Mouse (Mus musculus) intestine, postnatal 0 days (tissue): ENCODE measurements around the gene Ctxn1. TPM values are rescaled to one million over a fixed set of nuclear protein-coding genes. Genes with fewer than 3 reads are reported as not detected.

Experiments used
- ATAC-seq: fragments of 200-750 bp; cut with Nextera tagmentation; 2 replicates; pipeline ENCODE4 v1.8.0; 2017; ENCODE audit warnings: mild to moderate bottlenecking, moderate TSS enrichment, moderate library complexity
- H3K27ac ChIP-seq: fragments of 300-500 bp; sonication (generic); 2 replicates; pipeline ENCODE4 v1.5.1; 2014; ENCODE audit warnings: mild to moderate bottlenecking, low read depth, low read length, moderate library complexity
- H3K27me3 ChIP-seq: fragments of 300-500 bp; sonication (generic); replicated peaks from 2 replicates; pipeline ENCODE4 v1.6.1; 2014; ENCODE audit warnings: low read length, mixed read lengths; ENCODE audit not compliant: control insufficient read depth, insufficient read depth
- H3K36me3 ChIP-seq: fragments of 300-500 bp; sonication (generic); 2 replicates; pipeline ENCODE4 v1.6.1; 2014; ENCODE audit warnings: mild to moderate bottlenecking, moderate library complexity; ENCODE audit not compliant: control insufficient read depth, insufficient read depth
- H3K4me1 ChIP-seq: fragments of 300-500 bp; sonication (generic); replicated peaks from 2 replicates; pipeline ENCODE4 v1.6.1; 2014; ENCODE audit warnings: antibody characterized with exemption, low read length, mixed read lengths; ENCODE audit not compliant: control insufficient read depth, insufficient read depth
- H3K4me2 ChIP-seq: fragments of 300-500 bp; sonication (generic); replicated peaks from 2 replicates; pipeline ENCODE4 v1.6.1; 2014; ENCODE audit warnings: low read depth, mild to moderate bottlenecking, moderate library complexity
- H3K4me3 ChIP-seq: fragments of 300-500 bp; sonication (generic); 2 replicates; pipeline ENCODE4 v1.5.1; 2014; ENCODE audit warnings: low read depth, low read length
- H3K9ac ChIP-seq: fragments of 300-500 bp; sonication (generic); 2 replicates; pipeline ENCODE4 v1.6.1; 2014; ENCODE audit warnings: mild to moderate bottlenecking, low read depth, low read length
- H3K9me3 ChIP-seq: fragments of 300-500 bp; sonication (generic); 2 replicates; pipeline ENCODE4 v1.6.1; 2016; ENCODE audit warnings: mixed run types; ENCODE audit not compliant: control insufficient read depth
- CTCF ChIP-seq: sonication (generic); IDR thresholded peaks from 2 replicates; pipeline ENCODE4 v1.5.1; 2016; ENCODE audit warnings: low read depth, mild to moderate bottlenecking, control low read depth, antibody characterized with exemption, moderate library complexity
- WGBS: fragments of 180-500 bp; shearing (Covaris S2); extraction: QIAGEN DNeasy Blood & Tissue Kit; methylation state at CpG from one replicate; pipeline ENCODE4 v1.1.7; 2014; 5-methylcytosine and 5-hydroxymethylcytosine counted together
- polyA plus RNA-seq: library from polyadenylated mRNA; unstranded; fragments of >200 nt; fragmentation: Nextera tagmentation; extraction: Ambion mirVana; gene quantifications from 2 replicates; pipeline ENCODE4 v1.2.1, GENCODE M21; 2015

Ctxn1 gene
- polyA plus RNA-seq, 1 experiment from 2014 or later: 29.4 TPM

DNA sequence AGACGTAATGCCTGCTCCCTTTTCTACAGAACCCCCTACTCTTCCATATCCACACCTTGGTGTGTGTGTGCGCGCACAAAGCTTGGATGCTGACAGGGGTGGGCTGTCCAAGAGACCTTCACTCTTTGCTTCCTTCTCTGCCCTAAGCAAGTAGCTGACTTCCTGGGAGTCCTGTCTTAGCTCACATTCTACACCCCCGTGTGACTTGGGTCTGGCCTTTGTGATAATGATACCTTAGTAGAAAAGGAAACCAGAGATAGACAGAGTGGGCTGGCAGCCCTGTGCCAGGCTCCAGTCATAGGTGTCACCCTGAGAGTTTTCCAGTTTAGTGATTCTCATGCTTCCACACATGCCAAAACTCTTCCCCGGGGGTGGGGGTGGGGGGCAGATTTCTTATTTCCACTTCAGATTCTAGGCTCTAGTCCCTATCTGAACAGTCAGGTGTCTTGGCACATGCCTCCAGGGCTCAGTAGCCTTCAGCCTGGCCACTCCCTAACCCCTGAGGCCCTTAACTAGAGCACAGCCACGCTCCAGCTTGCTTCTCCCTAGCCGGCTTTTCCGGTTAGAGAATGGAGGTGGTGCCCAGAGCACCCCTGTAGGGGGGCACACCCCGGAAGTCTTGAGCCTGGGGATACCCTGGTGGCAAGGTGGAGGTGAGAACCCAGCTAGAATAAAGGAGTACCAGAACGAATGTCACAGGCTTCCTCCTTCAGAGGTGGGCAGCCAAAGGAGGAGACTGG lies 28.3 kb downstream of the Ctxn1 start:
- Histone ChIP-seq H3K4me3 (no peak overlapping the region), H3K4me1 (no peaks in the 10 kb centered on the region; the same call in 1 of the 2 replicates), H3K9ac (no peak overlapping the region), H3K9me3 (no peaks in the 10 kb centered on the region), H3K4me2 (no peak overlapping the region), H3K36me3 (no peaks in the 10 kb centered on the region), H3K27ac (peak overlapping the region; percentile 47; the same call in 1 of the 2 replicates), H3K27me3 (no peaks in the 10 kb centered on the region)
- ATAC-seq: peak; percentile 80
- no peak for TF ChIP-seq CTCF
- 39% methylated on average over 10 of the region's 10 CpGs for WGBS

DNA sequence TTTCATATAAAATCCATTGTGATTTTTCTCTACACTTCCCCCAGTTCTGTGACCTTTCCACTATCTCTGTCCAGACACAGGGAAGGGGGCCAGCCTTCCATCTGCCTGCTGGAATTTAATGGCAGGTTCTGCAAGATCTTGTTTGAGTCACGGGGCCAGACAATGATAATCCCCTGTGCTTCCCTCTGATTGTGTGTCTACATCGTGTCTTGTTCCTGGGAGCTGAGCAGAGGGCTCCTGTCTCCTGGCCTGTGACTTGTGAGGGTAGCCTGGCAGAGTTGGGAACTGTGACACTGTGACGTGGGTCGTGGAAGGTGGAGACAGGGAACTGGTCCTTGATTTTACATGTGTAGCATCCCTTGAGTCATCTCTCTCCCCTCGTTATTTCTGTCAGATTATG lies 29.3 kb downstream of the Ctxn1 start:
- no peak overlapping the region for H3K4me2 ChIP-seq
- H3K36me3 ChIP-seq: no peaks in the 10 kb centered on the region
- no peak for ATAC-seq
- H3K4me3 ChIP-seq: no peak overlapping the region
- H3K9ac ChIP-seq: no peak overlapping the region
- 69% methylated on average over 5 of the region's 5 CpGs for WGBS
- H3K4me1 ChIP-seq: no peaks in the 10 kb centered on the region; the same call in 1 of the 2 replicates
- no peak overlapping the region for H3K27ac ChIP-seq
- no peaks in the 10 kb centered on the region for H3K9me3 ChIP-seq
- TF ChIP-seq CTCF: no peak
- no peaks in the 10 kb centered on the region for H3K27me3 ChIP-seq

DNA sequence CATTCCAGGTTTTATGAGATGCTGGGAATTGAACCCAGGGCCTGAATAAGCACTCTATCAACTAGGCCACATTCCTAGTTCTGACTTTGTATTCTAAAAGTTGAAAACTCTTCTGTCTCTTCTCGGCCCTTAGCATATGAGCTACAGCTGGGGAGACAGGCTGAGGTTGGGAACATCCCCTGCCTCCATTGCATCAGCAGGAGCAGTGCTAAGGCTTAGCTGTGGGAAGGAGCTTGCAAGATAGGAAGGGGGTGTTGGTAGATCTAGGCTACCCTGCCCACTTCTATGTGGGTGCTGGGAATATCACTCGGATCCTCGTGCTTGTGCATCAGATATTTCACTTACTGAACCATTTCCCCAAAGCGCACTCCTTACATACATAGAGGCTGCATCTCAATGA lies 31.2 kb downstream of the Ctxn1 start:
- no peak for TF ChIP-seq CTCF
- Histone ChIP-seq H3K4me3 (no peak overlapping the region), H3K9ac (no peak overlapping the region), H3K4me2 (no peak overlapping the region), H3K4me1 (no peaks in the 10 kb centered on the region; the same call in 1 of the 2 replicates), H3K36me3 (no peaks in the 10 kb centered on the region), H3K9me3 (no peaks in the 10 kb centered on the region), H3K27me3 (no peaks in the 10 kb centered on the region), H3K27ac (no peak overlapping the region)
- ATAC-seq: no peak
- 94% methylated on average over 4 of the region's 4 CpGs for WGBS

DNA sequence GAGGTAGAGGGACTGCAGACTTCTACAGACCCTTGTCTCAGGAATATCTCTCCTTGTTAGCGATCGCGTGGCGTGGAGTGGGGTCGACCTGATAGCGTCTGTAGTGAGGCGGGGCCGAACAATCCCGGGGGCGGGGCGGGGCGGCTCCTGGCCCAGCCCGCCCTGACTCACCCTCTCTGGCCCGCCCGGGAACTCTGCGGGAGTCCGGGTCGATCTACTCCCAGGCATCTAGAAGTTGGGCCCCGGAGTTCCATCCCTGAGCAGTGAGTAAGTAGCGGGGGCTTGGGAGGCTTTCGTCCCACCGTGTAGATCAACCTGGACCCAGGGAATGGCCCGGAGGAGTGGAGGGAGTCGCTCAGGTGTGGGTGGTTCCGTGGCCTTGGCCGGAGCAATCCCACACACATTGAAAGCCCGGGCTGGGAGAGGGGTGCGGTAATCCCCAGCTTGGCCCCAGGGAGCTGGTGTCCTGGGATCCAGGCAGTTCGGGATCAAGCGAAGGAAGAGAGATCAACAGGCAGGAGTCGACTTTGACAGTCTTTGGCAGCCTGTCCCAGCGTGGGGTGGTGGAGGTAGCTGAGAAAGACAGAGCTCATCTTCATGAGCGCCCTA lies 32.2 kb downstream of the Ctxn1 start, which contains the start of gene Lrrc8e:
Gene Lrrc8e (plus strand): TSS at position 89 of the 609 bp plus-strand sequence.
- no peak within 1 kb of the TSS for H3K27ac ChIP-seq
- H3K4me2 ChIP-seq: peak within 1 kb of the TSS; percentile 77
- H3K27me3 ChIP-seq: no peaks in the 10 kb centered on the region
- ATAC-seq: peak; percentile 69
- no peaks in the 10 kb centered on the region; the same call in 1 of the 2 replicates for H3K4me1 ChIP-seq
- H3K9me3 ChIP-seq: no peaks in the 10 kb centered on the region
- 6% methylated on average over 33 of the region's 33 CpGs for WGBS
- no peak for TF ChIP-seq CTCF
- no peaks in the 10 kb centered on the region for H3K36me3 ChIP-seq
- H3K9ac ChIP-seq: 0 out of 2 replicates have a peak within 1 kb of the TSS, but pooled peaks have one; percentile 34
- H3K4me3 ChIP-seq: peak within 1 kb of the TSS; percentile 33

DNA sequence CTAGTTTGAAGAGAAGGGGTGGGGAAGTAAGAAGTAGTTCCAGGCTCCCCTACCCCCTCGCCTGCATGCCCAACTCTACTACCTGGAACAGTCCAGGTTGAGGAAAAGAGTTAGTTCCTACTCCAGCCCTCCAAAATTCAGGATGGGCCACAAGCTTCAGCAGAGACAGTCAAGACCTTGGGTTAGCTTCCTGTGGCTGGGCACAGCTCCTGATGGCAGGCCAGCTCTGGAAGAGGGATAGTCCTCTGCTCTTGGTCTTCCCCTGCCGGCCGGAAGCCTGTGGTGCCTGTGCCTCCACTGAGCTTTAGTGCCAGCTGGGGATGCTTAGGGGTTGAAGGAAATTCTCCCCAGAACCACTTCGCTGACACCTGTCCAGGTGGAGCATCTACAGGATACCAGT lies 32.8 kb downstream of the Ctxn1 start:
- TF ChIP-seq CTCF: peak; percentile 39; the same call in 1 of the 2 replicates
- H3K4me1 ChIP-seq: no peaks in the 10 kb centered on the region; the same call in 1 of the 2 replicates
- H3K27ac ChIP-seq: no peak overlapping the region
- WGBS: 36% methylated on average over 4 of the region's 4 CpGs
- 0 out of 2 replicates have a peak, but pooled peaks have one; percentile 4 for ATAC-seq
- H3K9ac ChIP-seq: no peak overlapping the region
- no peaks in the 10 kb centered on the region for H3K9me3 ChIP-seq
- H3K27me3 ChIP-seq: no peaks in the 10 kb centered on the region
- H3K4me3 ChIP-seq: peak overlapping the region; percentile 33
- peak overlapping the region; percentile 77 for H3K4me2 ChIP-seq
- H3K36me3 ChIP-seq: no peaks in the 10 kb centered on the region

DNA sequence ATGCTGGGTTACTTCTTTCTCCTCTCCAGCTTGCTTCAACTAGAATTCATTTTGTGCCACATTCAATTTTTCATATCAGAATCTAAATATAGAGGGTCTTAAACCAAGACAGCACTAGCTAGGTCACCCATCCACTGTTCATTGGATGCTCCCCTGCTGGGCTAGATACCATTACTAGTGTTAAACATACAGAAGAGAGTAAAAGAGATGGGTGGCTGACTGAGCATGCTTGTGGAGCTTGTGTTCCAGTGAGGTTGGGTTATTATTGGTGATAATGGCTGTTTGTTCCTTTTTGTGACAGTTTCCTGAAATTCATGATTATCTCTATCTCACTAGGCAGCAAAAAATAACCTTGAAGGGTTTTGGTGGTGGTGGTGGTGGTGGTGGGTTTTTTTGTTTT lies 37.0 kb downstream of the Ctxn1 start:
- no peak for ATAC-seq
- Histone ChIP-seq H3K27me3 (peaks cover 13% of the 10 kb centered on the region; the same call in 1 of the 2 replicates), H3K4me3 (no peak overlapping the region), H3K9me3 (no peaks in the 10 kb centered on the region), H3K36me3 (no peaks in the 10 kb centered on the region), H3K4me1 (peaks cover 1% of the 10 kb centered on the region; the same call in 1 of the 2 replicates), H3K27ac (no peak overlapping the region), H3K9ac (no peak overlapping the region), H3K4me2 (no peak overlapping the region)
- no peak for TF ChIP-seq CTCF
